Mouse (Mus musculus): ENCODE data around the gene Gm8068. TPM values are rescaled to one million over a fixed set of nuclear protein-coding genes. Genes with fewer than 3 reads are reported as not detected.

Gene Gm8068
- not detected for polyA plus RNA-seq (2015; fragmentation: Illumina TruSeq; extraction: RNeasy Lipid Tissue Mini Kit (QIAGEN cat#74804); ENCODE audit: insufficient read depth, low read depth, low replicate concordance)

GRCm38 (mm10) chr14:41701785-41702184 is at the start of gene Gm8068:
Gene Gm8068 (minus strand): TSS chr14:41701885.

DNA sequence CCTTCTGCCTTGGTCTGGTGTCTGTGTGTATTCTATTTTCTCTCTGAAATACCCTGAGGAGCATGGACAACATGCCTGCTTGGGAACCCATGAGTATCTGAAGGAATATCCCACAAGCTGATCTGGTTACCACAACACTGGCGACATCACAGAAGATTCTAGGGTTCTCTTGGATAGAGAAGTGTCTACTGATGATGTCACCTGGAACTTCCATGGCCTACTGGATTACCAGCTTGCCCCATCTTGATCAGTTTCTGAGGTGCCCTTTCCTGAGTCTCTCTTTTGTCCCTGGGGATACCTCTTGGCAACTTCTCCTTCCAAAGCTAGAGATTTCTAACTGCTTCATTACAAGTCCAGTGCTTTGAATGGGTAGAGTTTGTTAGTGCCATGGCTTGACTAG is 48.8 kb upstream of the Gm8068 start, which contains the start of gene Gm7929:
Gene Gm7929, minus strand, starts transcription at position 101 of the 400 bp plus-strand sequence.

Other genes with a start within 250 kb of the Gm8068 start
- not detected for gene Gm7954, start 248.4 kb downstream of the Gm8068 start, polyA plus RNA-seq (2015; fragmentation: Illumina TruSeq; extraction: RNeasy Lipid Tissue Mini Kit (QIAGEN cat#74804); ENCODE audit: insufficient read depth, low read depth, low replicate concordance)
- gene Gm3486, start 212.4 kb downstream of the Gm8068 start, polyA plus RNA-seq (2015; fragmentation: Illumina TruSeq; extraction: RNeasy Lipid Tissue Mini Kit (QIAGEN cat#74804); ENCODE audit: insufficient read depth, low read depth, low replicate concordance) = not detected
- not detected for gene Gm7970, start 146.3 kb downstream of the Gm8068 start, polyA plus RNA-seq (2015; fragmentation: Illumina TruSeq; extraction: RNeasy Lipid Tissue Mini Kit (QIAGEN cat#74804); ENCODE audit: insufficient read depth, low read depth, low replicate concordance)
- not detected for gene 1700049E17Rik2, start 128.7 kb downstream of the Gm8068 start, polyA plus RNA-seq (2015; fragmentation: Illumina TruSeq; extraction: RNeasy Lipid Tissue Mini Kit (QIAGEN cat#74804); ENCODE audit: insufficient read depth, low read depth, low replicate concordance)
- not detected for gene Gm3072, start 77.3 kb downstream of the Gm8068 start, polyA plus RNA-seq (2015; fragmentation: Illumina TruSeq; extraction: RNeasy Lipid Tissue Mini Kit (QIAGEN cat#74804); ENCODE audit: insufficient read depth, low read depth, low replicate concordance)
- not detected for gene Gm3676, start 55.4 kb downstream of the Gm8068 start, polyA plus RNA-seq (2015; fragmentation: Illumina TruSeq; extraction: RNeasy Lipid Tissue Mini Kit (QIAGEN cat#74804); ENCODE audit: insufficient read depth, low read depth, low replicate concordance)
- gene Gm7929, start 48.7 kb upstream of the Gm8068 start, polyA plus RNA-seq (2015; fragmentation: Illumina TruSeq; extraction: RNeasy Lipid Tissue Mini Kit (QIAGEN cat#74804); ENCODE audit: insufficient read depth, low read depth, low replicate concordance) = not detected
- not detected for gene Gm47189, start 70.6 kb upstream of the Gm8068 start, polyA plus RNA-seq (2015; fragmentation: Illumina TruSeq; extraction: RNeasy Lipid Tissue Mini Kit (QIAGEN cat#74804); ENCODE audit: insufficient read depth, low read depth, low replicate concordance)
- gene Gm7980, start 205.4 kb upstream of the Gm8068 start, polyA plus RNA-seq (2015; fragmentation: Illumina TruSeq; extraction: RNeasy Lipid Tissue Mini Kit (QIAGEN cat#74804); ENCODE audit: insufficient read depth, low read depth, low replicate concordance) = not detected
- not detected for gene 1700049E17Rik1, start 223.1 kb upstream of the Gm8068 start, polyA plus RNA-seq (2015; fragmentation: Illumina TruSeq; extraction: RNeasy Lipid Tissue Mini Kit (QIAGEN cat#74804); ENCODE audit: insufficient read depth, low read depth, low replicate concordance)
- not detected for gene 1700024B05Rik, start 242.1 kb upstream of the Gm8068 start, polyA plus RNA-seq (2015; fragmentation: Illumina TruSeq; extraction: RNeasy Lipid Tissue Mini Kit (QIAGEN cat#74804); ENCODE audit: insufficient read depth, low read depth, low replicate concordance)

All from pancreas, adult 10 weeks (tissue).